Mouse (Mus musculus) cerebellum, adult (tissue): Measurements from ENCODE around the gene Ankrd10.
"Not testable (repeated sequence)": the region's sequence is repeated elsewhere in the genome, so short reads cannot be mapped to it uniquely, and the experiment has no call there.

ENCODE experiments used
- ATAC-seq: cut with Nextera tagmentation; 2 replicates; pipeline ENCODE4 v1.9.2; 2017; ENCODE audit warnings: mild to moderate bottlenecking, moderate library complexity, mixed read lengths; ENCODE audit not compliant: insufficient number of reproducible peaks, low FRiP score, low TSS enrichment

Gene Ankrd10

GRCm38 (mm10) chr8:11635611-11636081 is at the start of gene Ankrd10:
TSS of gene Ankrd10 (minus strand) at chr8:11635757.
- ATAC-seq: peak; percentile 87

GRCm38 (mm10) chr8:11684558-11684957 is 49.0 kb upstream of the Ankrd10 start:
- ATAC-seq: no peak

- no peak for ATAC-seq
These were observed 32.8 kb upstream of the Ankrd10 start for GRCm38 (mm10) chr8:11668308-11668707.

- ATAC-seq: not testable (repeated sequence)
These were observed 30.6 kb upstream of the Ankrd10 start for GRCm38 (mm10) chr8:11666023-11666716.

- peak; percentile 76 for ATAC-seq
These were observed 26.4 kb upstream of the Ankrd10 start for GRCm38 (mm10) chr8:11661969-11662368.

GRCm38 (mm10) chr8:11650021-11650420 is 14.5 kb upstream of the Ankrd10 start:
- no peak for ATAC-seq

GRCm38 (mm10) chr8:11643123-11643522 is 7.6 kb upstream of the Ankrd10 start:
- ATAC-seq: no peak

GRCm38 (mm10) chr8:11640606-11641005 is 5.0 kb upstream of the Ankrd10 start:
- no peak for ATAC-seq

- no peak for ATAC-seq
These were observed 2.0 kb upstream of the Ankrd10 start for GRCm38 (mm10) chr8:11637531-11637930.

GRCm38 (mm10) chr8:11636324-11637057 is 934 bp upstream of the Ankrd10 start:
- peak; percentile 71 for ATAC-seq

GRCm38 (mm10) chr8:11635012-11635577 is 462 bp downstream of the Ankrd10 start:
- peak; percentile 57 for ATAC-seq

- peak; percentile 8; the same call in 1 of the 2 replicates for ATAC-seq
These were observed 1.1 kb downstream of the Ankrd10 start for GRCm38 (mm10) chr8:11634331-11635011.

- ATAC-seq: no peak
These were observed 2.1 kb downstream of the Ankrd10 start for GRCm38 (mm10) chr8:11633414-11633813.

GRCm38 (mm10) chr8:11632406-11632805 is 3.2 kb downstream of the Ankrd10 start:
- no peak for ATAC-seq

GRCm38 (mm10) chr8:11629206-11629605 is 6.4 kb downstream of the Ankrd10 start:
- ATAC-seq: no peak

GRCm38 (mm10) chr8:11628506-11629132 is 6.9 kb downstream of the Ankrd10 start:
- no peak for ATAC-seq

GRCm38 (mm10) chr8:11627717-11628116 is 7.8 kb downstream of the Ankrd10 start:
- ATAC-seq: no peak

GRCm38 (mm10) chr8:11625084-11625483 is 10.5 kb downstream of the Ankrd10 start:
- no peak for ATAC-seq

GRCm38 (mm10) chr8:11619091-11619490 is 16.5 kb downstream of the Ankrd10 start:
- ATAC-seq: no peak

GRCm38 (mm10) chr8:11618063-11618462 is 17.5 kb downstream of the Ankrd10 start:
- ATAC-seq: no peak
